Mouse (Mus musculus) cerebellum, adult (tissue): ENCODE measurements around the gene Cfap299.

Experiments
- ATAC-seq: cut with Nextera tagmentation; 2 replicates; pipeline ENCODE4 v1.9.2; 2017; ENCODE audit warnings: mild to moderate bottlenecking, moderate library complexity, mixed read lengths; ENCODE audit not compliant: insufficient number of reproducible peaks, low FRiP score, low TSS enrichment

Gene Cfap299

DNA sequence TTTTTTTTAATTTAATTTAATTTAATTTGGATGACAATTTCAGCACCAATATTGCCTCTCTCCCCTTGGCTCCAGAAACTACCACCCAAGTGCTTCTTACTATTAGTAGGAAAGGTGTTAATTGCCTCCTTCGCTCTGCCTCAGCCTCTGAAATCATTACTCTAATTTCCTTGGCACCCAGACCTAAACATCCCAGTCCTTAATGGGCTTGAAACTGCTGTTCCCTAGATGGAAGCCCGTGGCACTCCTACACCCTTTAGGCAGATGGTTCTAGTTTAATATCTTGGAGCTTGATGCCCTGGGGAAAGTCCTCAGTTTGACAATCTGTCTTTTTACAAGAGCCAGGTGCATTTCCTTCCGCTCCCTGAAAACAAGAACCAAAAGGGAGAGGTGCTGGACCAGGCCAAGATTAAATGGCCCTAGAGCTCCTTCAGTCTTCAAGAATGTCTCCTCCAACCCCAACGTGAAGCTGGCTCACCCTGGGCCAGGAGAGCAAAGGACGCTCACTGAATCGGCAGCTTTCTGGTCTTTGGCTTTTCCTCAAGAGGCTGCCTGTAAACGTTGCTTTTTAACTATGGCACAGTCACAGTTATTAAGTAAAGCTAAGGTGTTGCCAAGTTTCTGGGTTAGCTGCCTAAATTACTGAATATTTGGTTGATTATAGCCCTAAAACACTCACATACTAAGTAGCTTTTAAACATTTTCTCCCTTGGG, 461.9 kb downstream of the Cfap299 start:
- no peak for ATAC-seq

- no peak for ATAC-seq
These were observed 472.4 kb downstream of the Cfap299 start for GRCm38 (mm10) chr5:98801495-98801894.

GRCm38 (mm10) chr5:98804761-98805160, 475.7 kb downstream of the Cfap299 start:
- ATAC-seq: no peak

DNA sequence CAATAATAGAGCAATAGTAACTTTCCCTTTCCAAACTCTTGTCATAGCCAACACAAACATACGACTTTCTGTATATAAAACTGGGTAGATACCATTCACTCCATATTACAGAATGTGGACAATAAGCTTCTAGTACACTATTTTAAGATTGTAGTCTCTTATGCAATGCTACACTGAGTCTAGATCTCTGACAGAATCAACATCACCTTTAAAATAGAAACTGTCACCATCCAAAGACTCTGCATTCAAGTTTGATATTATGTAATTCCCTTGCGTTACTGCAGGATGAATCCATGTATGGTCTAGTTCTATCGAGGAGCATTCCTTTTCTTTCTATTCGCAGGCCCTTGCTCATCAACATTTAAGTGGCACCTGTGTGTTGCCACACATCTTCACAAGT, 477.4 kb downstream of the Cfap299 start:
- no peak for ATAC-seq

GRCm38 (mm10) chr5:98807022-98807421, 477.9 kb downstream of the Cfap299 start:
- ATAC-seq: no peak

- no peak for ATAC-seq
These were observed 478.8 kb downstream of the Cfap299 start for GRCm38 (mm10) chr5:98807953-98808352.

DNA sequence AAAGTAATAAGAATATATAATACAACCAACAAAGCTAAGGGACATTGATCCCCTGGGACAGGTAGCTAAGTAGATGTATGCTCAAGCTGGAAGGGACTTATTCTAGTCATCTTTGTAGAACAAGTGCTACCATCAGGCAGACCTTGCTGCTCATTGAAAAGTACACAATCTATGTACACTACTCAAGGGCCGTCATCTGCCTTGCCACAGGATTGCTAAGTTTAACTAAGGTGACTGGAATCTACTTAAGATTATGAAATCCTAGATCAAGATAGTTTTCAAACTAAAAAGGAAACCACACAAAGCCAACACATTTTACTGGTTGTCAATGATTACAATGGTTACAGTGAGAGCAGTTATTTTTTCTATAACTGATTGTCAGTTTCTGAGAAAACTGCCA, 483.3 kb downstream of the Cfap299 start:
- ATAC-seq: no peak

GRCm38 (mm10) chr5:98815269-98815668, 486.2 kb downstream of the Cfap299 start:
- ATAC-seq: no peak

- no peak for ATAC-seq
These were observed 504.7 kb downstream of the Cfap299 start for GRCm38 (mm10) chr5:98833760-98834159.

DNA sequence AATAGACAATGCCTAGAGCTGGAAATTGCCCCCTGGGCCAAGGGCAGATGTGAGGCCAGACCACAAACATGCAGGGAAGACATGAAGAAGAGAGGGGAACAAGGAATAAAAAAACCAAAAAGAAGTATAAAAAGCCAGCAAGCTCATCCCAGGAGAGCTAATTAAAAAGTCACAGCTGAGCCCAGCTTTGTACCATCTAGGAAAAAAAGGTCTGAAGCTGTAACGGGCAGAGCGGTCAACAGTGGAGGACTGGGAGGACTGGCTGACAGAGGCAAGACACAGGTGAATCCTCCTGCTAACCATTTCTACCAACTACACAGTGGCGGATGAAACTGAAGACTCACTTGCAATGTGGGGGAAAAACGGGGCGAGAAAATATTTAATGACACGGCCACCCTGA, 505.2 kb downstream of the Cfap299 start:
- ATAC-seq: no peak

DNA sequence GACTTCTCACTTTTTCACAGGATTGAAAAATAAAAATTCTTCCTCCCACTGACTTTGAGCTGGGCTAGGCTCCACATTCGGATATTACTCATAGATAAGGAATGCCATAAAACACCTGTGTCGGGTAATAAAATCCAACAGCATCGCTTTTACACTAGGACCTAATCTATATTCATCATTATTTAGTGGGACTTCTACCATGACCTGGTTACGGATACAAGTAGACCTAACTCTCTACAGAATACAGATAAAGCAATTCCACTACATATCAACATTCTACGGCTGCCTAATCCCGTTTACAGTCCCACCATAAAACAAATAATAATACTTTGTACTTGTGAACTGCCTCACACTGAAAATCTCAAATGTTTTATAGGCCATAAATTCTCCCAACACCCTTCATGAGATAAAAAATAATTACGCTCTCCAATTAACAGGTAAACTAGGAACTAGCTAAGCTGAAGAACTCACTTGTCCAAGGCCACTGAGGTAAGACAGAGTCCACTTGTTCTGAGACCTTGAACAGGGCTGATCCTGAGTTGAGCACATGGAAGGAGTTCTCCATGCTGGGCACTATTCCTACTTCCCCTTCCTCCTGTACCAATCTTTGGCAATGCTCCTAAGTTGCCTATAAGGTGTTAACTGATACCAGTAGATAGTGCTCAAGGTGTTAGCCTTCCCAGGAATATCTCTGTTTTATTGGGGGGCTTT, 513.7 kb downstream of the Cfap299 start:
- no peak for ATAC-seq

DNA sequence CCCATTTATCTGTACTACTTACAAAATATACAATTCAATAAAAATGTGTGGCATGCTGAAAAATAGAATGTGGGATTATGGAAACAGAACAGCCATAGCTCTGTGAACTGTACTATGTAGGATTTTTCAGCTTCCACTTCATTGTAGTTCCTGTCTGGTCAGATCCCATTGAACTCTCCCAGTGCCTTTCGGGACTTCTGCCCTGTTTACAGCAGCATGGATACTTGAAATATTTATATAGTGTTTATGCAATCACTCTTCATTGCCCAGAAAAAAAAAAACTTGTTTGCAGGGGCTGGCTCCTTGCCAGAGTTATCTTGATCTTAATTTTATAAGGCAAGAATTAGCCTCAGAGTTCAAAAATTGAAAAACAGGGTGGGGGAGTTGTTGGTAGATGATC, 515.6 kb downstream of the Cfap299 start:
- no peak for ATAC-seq
